Mouse (Mus musculus) olfactory bulb, adult 2 months (tissue): ENCODE measurements around the gene Rabl2. TPM values are rescaled to one million over a fixed set of nuclear protein-coding genes. Genes with fewer than 3 reads are reported as not detected.

Experiments
- H3K27ac ChIP-seq: fragments of 200-500 bp; 2 replicates; pipeline ENCODE4 v1.5.1; 2012; ENCODE audit warnings: low read depth, low read length; ENCODE audit not compliant: insufficient read depth
- H3K4me1 ChIP-seq: fragments of 200-500 bp; 2 replicates; pipeline ENCODE4 v1.6.1; 2012; ENCODE audit warnings: low read length; ENCODE audit not compliant: control insufficient read depth, insufficient read depth
- H3K4me3 ChIP-seq: fragments of 200-500 bp; 2 replicates; pipeline ENCODE4 v1.5.1; 2012; ENCODE audit warnings: mild to moderate bottlenecking, low read depth, low read length, moderate library complexity; ENCODE audit not compliant: insufficient read depth
- CTCF ChIP-seq: fragments of 200-500 bp; IDR thresholded peaks from 2 replicates; pipeline ENCODE4 v1.5.1; 2012; ENCODE audit warnings: low read depth, mild to moderate bottlenecking, low read length, moderate library complexity; ENCODE audit not compliant: insufficient read depth
- POLR2A ChIP-seq: fragments of 200-500 bp; IDR thresholded peaks from 2 replicates; pipeline ENCODE4 v1.6.1; 2012; ENCODE audit warnings: mild to moderate bottlenecking, low read depth, low read length, moderate library complexity; ENCODE audit not compliant: insufficient read depth
- WGBS: fragments of 180-500 bp; shearing (Covaris S2); methylation state at CpG from one replicate; pipeline ENCODE4 v1.1.7; 2018; 5-methylcytosine and 5-hydroxymethylcytosine counted together
- polyA plus RNA-seq: library from polyadenylated mRNA; stranded (reverse); fragments of >200 nt; gene quantifications from 2 replicates; pipeline ENCODE4 v1.2.4, GENCODE M21; 2012; ENCODE audit warnings: low replicate concordance; ENCODE audit not compliant: missing spikeins, insufficient read depth, insufficient read length

Gene Rabl2
- polyA plus RNA-seq, 1 experiment: not detected

- Histone ChIP-seq H3K4me3 (peak overlapping the region; percentile 93), H3K4me1 (peaks cover 29% of the 10 kb centered on the region), H3K27ac (peak overlapping the region; percentile 98)
- 42% methylated on average over 23 of the region's 23 CpGs for WGBS
- no peak for TF ChIP-seq CTCF
- TF ChIP-seq POLR2A: no peak
These were observed 58.5 kb downstream of the Rabl2 start for GRCm38 (mm10) chr15:89532924-89533842.

Other genes with a start within 250 kb of the Rabl2 start
- not detected in 2 replicates for gene Lmf2, start 236.3 kb downstream of the Rabl2 start, polyA plus RNA-seq
- gene Ncaph2, start 236.2 kb downstream of the Rabl2 start, polyA plus RNA-seq: not detected in 2 replicates
- gene Sco2, start 218.1 kb downstream of the Rabl2 start, polyA plus RNA-seq: not detected in 2 replicates
- not detected in 2 replicates for gene Tymp, start 214.9 kb downstream of the Rabl2 start, polyA plus RNA-seq
- gene Odf3b, start 212.6 kb downstream of the Rabl2 start, polyA plus RNA-seq: not detected in 2 replicates
- not detected in 2 replicates for gene Klhdc7b, start 207.0 kb downstream of the Rabl2 start, polyA plus RNA-seq
- not detected in 2 replicates for gene Syce3, start 181.4 kb downstream of the Rabl2 start, polyA plus RNA-seq
- gene Cpt1b, start 166.1 kb downstream of the Rabl2 start, polyA plus RNA-seq: not detected in 2 replicates
- gene C730034F03Rik, start 162.3 kb downstream of the Rabl2 start, polyA plus RNA-seq: not detected in 2 replicates
- not detected in 2 replicates for gene Gm44502, start 162.2 kb downstream of the Rabl2 start, polyA plus RNA-seq
- not detected in 2 replicates for gene Chkb, start 162.0 kb downstream of the Rabl2 start, polyA plus RNA-seq
- not detected in 2 replicates for gene Mapk8ip2, start 138.0 kb downstream of the Rabl2 start, polyA plus RNA-seq
- gene Arsa, start 114.5 kb downstream of the Rabl2 start, polyA plus RNA-seq: not detected in 2 replicates
- gene Shank3, start 92.3 kb downstream of the Rabl2 start, polyA plus RNA-seq: not detected in 2 replicates
- not detected in 2 replicates for gene Acr, start 23.6 kb downstream of the Rabl2 start, polyA plus RNA-seq
- gene Syt10, start 249.9 kb upstream of the Rabl2 start, polyA plus RNA-seq: not detected in 2 replicates